Mouse (Mus musculus) intestine, embryonic 14.5 days (tissue): ENCODE measurements around the gene Vdr. TPM values are rescaled to one million over a fixed set of nuclear protein-coding genes. Genes with fewer than 3 reads are reported as not detected.

Experiments used
- ATAC-seq: fragments of 200-750 bp; cut with Nextera tagmentation; replicated peaks from 2 replicates; pipeline ENCODE4 v1.8.0; 2017; ENCODE audit warnings: low read depth, moderate number of reproducible peaks, moderate TSS enrichment, moderate library complexity; ENCODE audit not compliant: low FRiP score, low TSS enrichment
- DNase-seq: peaks from one replicate; pipeline ENCODE4 v3.0.0-alpha.2; 2018; ENCODE audit warnings: low spot score
- H3K27ac ChIP-seq: fragments of 300-500 bp; sonication (generic); 2 replicates; pipeline ENCODE4 v1.5.1; 2014; ENCODE audit warnings: low read depth, mild to moderate bottlenecking, control low read depth
- H3K27me3 ChIP-seq: fragments of 300-500 bp; sonication (generic); replicated peaks from 2 replicates; pipeline ENCODE4 v1.6.1; 2014; ENCODE audit warnings: low read length, control low read depth; ENCODE audit not compliant: control insufficient read depth, insufficient read depth
- H3K36me3 ChIP-seq: fragments of 300-500 bp; sonication (generic); 2 replicates; pipeline ENCODE4 v1.6.1; 2014; ENCODE audit warnings: low read length, control low read depth; ENCODE audit not compliant: control insufficient read depth, insufficient read depth
- H3K4me1 ChIP-seq: fragments of 300-500 bp; sonication (generic); replicated peaks from 2 replicates; pipeline ENCODE4 v1.6.1; 2014; ENCODE audit warnings: low read length, control low read depth, mixed read lengths; ENCODE audit not compliant: control insufficient read depth, insufficient read depth
- H3K4me2 ChIP-seq: fragments of 300-500 bp; sonication (generic); 2 replicates; pipeline ENCODE4 v1.6.1; 2014; ENCODE audit warnings: low read length
- H3K4me3 ChIP-seq: fragments of 300-500 bp; sonication (generic); 2 replicates; pipeline ENCODE4 v1.5.1; 2014; ENCODE audit warnings: low read depth, low read length, control low read depth, mixed read lengths
- H3K9ac ChIP-seq: fragments of 300-500 bp; sonication (generic); 2 replicates; pipeline ENCODE4 v1.6.1; 2014; ENCODE audit warnings: mild to moderate bottlenecking, low read length
- H3K9me3 ChIP-seq: fragments of 300-500 bp; sonication (generic); 2 replicates; pipeline ENCODE4 v1.6.1; 2016; ENCODE audit warnings: low read length, control low read depth; ENCODE audit not compliant: control insufficient read depth
- WGBS: fragments of 180-500 bp; shearing (Covaris S2); extraction: QIAGEN DNeasy Blood & Tissue Kit; methylation state at CpG from one replicate; pipeline ENCODE4 v1.1.7; 2014; 5-methylcytosine and 5-hydroxymethylcytosine counted together
- polyA plus RNA-seq: library from polyadenylated mRNA; unstranded; fragments of >200 nt; fragmentation: Nextera tagmentation; extraction: Ambion mirVana; gene quantifications from 2 replicates; pipeline ENCODE4 v1.2.1, GENCODE M21; 2014

Gene Vdr
- polyA plus RNA-seq, 1 experiment from 2014 or later: 0.80 TPM

- Histone ChIP-seq H3K27ac (no peak overlapping the region), H3K4me1 (no peaks in the 10 kb centered on the region), H3K9ac (no peak overlapping the region), H3K36me3 (no peaks in the 10 kb centered on the region), H3K9me3 (no peaks in the 10 kb centered on the region), H3K4me3 (no peak overlapping the region), H3K4me2 (no peak overlapping the region), H3K27me3 (no peaks in the 10 kb centered on the region)
- ATAC-seq (no peak), DNase-seq (no peak)
- 80% methylated on average over 5 of the region's 5 CpGs for WGBS
Measured at GRCm38 (mm10) chr15:97898791-97899190, 11.6 kb downstream of the Vdr start.

DNA sequence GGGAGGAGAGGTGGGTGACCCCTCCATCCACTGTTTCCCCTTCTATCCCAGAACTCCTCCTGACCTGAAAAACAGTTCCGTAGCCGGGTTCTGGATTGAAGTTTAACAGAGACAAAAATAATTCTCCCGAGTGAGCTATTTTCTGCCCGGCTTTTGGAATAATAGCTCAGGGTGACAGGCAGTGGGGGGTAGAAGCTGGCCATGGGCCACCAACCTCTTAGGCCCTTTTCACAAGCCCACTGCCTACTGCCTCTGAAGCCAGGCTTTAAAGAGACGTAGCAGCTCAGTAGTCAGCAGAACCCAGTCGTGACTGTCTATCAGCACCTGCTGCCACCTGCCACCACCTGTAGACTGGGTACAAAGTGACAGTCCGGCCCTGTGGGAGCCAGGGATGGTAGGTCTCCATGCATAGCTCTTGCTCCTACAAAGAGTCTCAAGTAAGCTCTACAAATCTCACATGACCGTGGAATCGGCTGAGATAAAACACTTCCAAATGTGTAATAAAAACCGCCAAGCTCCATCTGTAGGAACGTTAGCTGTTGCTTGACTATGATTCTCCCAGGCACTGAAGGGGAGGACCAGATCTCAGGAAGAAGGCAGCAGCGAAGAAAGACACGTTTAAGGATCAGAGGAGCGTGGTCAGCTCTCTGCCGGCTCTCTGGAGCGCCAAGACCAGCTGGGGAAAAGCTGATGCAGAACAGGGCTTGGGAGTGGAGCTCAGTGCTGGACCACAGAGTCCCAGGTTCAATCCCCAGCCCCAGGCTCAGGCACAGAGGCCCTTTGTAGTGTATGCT is 13.4 kb downstream of the Vdr start:
- Histone ChIP-seq H3K4me2 (no peak overlapping the region), H3K9me3 (no peaks in the 10 kb centered on the region), H3K27me3 (no peaks in the 10 kb centered on the region), H3K36me3 (no peaks in the 10 kb centered on the region), H3K4me1 (no peaks in the 10 kb centered on the region), H3K4me3 (no peak overlapping the region), H3K9ac (no peak overlapping the region), H3K27ac (no peak overlapping the region)
- ATAC-seq (no peak), DNase-seq (no peak)
- WGBS: 72% methylated on average over 16 of the region's 16 CpGs

DNA sequence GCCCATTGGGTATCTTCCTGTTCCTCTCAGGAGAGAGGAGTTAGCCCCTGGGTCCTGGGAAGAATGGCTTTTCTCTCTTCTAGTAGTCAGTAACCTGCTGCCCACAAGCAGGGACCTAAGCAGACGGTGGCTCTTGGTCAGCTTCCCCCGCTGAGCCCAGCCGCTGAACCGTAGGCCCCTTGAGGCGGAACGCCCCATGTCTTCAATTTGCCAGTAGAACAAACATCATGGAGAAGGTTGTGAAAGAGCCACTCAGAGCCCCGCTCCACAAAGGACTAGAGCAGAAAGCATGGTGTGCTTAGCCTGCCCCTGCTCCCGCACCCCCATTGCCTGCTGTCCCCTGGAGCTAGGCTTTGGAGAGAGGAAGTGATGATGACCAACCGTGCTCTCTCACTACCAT is 14.1 kb downstream of the Vdr start:
- Histone ChIP-seq H3K27me3 (no peaks in the 10 kb centered on the region), H3K4me1 (no peaks in the 10 kb centered on the region), H3K36me3 (no peaks in the 10 kb centered on the region), H3K4me2 (no peak overlapping the region), H3K4me3 (no peak overlapping the region), H3K27ac (no peak overlapping the region), H3K9me3 (no peaks in the 10 kb centered on the region), H3K9ac (no peak overlapping the region)
- WGBS: 87% methylated on average over 9 of the region's 9 CpGs
- no peak for ATAC-seq
- DNase-seq: no peak

DNA sequence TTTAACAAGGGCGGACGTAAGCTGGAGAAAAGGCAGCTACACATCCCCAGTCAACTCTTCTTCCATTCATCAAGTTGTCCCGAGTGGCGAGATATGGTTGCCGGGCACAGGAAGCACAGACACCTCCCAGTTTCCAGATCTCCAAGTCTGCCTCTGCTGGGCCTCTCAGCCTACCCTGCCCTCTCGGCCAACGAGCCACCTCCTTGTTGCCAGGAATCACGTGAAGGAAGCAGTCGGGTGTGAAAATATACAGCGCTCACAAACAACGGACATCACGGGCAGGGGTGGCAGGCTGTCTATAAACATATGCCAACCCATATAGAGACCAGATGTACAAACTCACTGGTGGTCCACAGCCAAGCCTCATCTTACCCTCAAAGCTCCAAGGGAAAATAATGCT is 14.6 kb downstream of the Vdr start:
- no peak overlapping the region for H3K27ac ChIP-seq
- ATAC-seq: no peak
- H3K4me3 ChIP-seq: no peak overlapping the region
- DNase-seq: no peak
- WGBS: 51% methylated on average over 12 of the region's 12 CpGs
- H3K27me3 ChIP-seq: no peaks in the 10 kb centered on the region
- H3K9ac ChIP-seq: no peak overlapping the region
- no peaks in the 10 kb centered on the region for H3K36me3 ChIP-seq
- no peaks in the 10 kb centered on the region for H3K4me1 ChIP-seq
- H3K4me2 ChIP-seq: no peak overlapping the region
- H3K9me3 ChIP-seq: no peaks in the 10 kb centered on the region

GRCm38 (mm10) chr15:97892506-97892905 is 17.9 kb downstream of the Vdr start:
- H3K9me3 ChIP-seq: no peaks in the 10 kb centered on the region
- H3K4me3 ChIP-seq: no peak overlapping the region
- H3K36me3 ChIP-seq: no peaks in the 10 kb centered on the region
- H3K4me2 ChIP-seq: no peak overlapping the region
- H3K27me3 ChIP-seq: no peaks in the 10 kb centered on the region
- H3K4me1 ChIP-seq: no peaks in the 10 kb centered on the region
- H3K9ac ChIP-seq: no peak overlapping the region
- WGBS: 51% methylated on average over 8 of the region's 8 CpGs
- no peak overlapping the region for H3K27ac ChIP-seq
- no peak for DNase-seq
- no peak for ATAC-seq

- Histone ChIP-seq H3K4me1 (no peaks in the 10 kb centered on the region), H3K4me2 (no peak overlapping the region), H3K36me3 (no peaks in the 10 kb centered on the region), H3K9ac (no peak overlapping the region), H3K4me3 (no peak overlapping the region), H3K27ac (no peak overlapping the region), H3K9me3 (no peaks in the 10 kb centered on the region), H3K27me3 (no peaks in the 10 kb centered on the region)
- 86% methylated on average over 10 of the region's 10 CpGs for WGBS
- DNase-seq (no peak), ATAC-seq (no peak)
Measured at GRCm38 (mm10) chr15:97890450-97890849, 20.0 kb downstream of the Vdr start.

GRCm38 (mm10) chr15:97890017-97890416 is 20.4 kb downstream of the Vdr start:
- Histone ChIP-seq H3K27ac (no peak overlapping the region), H3K27me3 (no peaks in the 10 kb centered on the region), H3K4me3 (no peak overlapping the region), H3K9ac (no peak overlapping the region), H3K36me3 (no peaks in the 10 kb centered on the region), H3K9me3 (no peaks in the 10 kb centered on the region), H3K4me2 (no peak overlapping the region), H3K4me1 (no peaks in the 10 kb centered on the region)
- ATAC-seq (no peak), DNase-seq (no peak)
- WGBS: 68% methylated on average over 11 of the region's 11 CpGs

- Histone ChIP-seq H3K4me2 (no peak overlapping the region), H3K27ac (no peak overlapping the region), H3K4me1 (no peaks in the 10 kb centered on the region), H3K4me3 (no peak overlapping the region), H3K27me3 (no peaks in the 10 kb centered on the region), H3K36me3 (no peaks in the 10 kb centered on the region), H3K9ac (no peak overlapping the region), H3K9me3 (no peaks in the 10 kb centered on the region)
- DNase-seq: no peak
- 85% methylated on average over 10 of the region's 10 CpGs for WGBS
- ATAC-seq: no peak
Measured at GRCm38 (mm10) chr15:97887541-97888016, 22.9 kb downstream of the Vdr start.

GRCm38 (mm10) chr15:97881423-97881822 is 29.0 kb downstream of the Vdr start:
- 90% methylated on average over 8 of the region's 8 CpGs for WGBS

More at GRCm38 (mm10) chr15:97881423-97881822, 29.0 kb downstream of the Vdr start:
- DNase-seq: no peak
- no peaks in the 10 kb centered on the region for H3K4me1 ChIP-seq
- no peak overlapping the region for H3K4me3 ChIP-seq
- no peaks in the 10 kb centered on the region for H3K27me3 ChIP-seq
- H3K9me3 ChIP-seq: no peaks in the 10 kb centered on the region
- no peak overlapping the region for H3K4me2 ChIP-seq
- H3K9ac ChIP-seq: no peak overlapping the region
- no peaks in the 10 kb centered on the region for H3K36me3 ChIP-seq
- ATAC-seq: no peak
- no peak overlapping the region for H3K27ac ChIP-seq
